ENCODE assay signal across 17 mouse cellular contexts in genomic region chr2:126596347-126597072, GRCm38 (mm10). TPM values are rescaled to one million over a fixed set of nuclear protein-coding genes. Genes with fewer than 3 reads are reported as not detected.
DNase-seq lines count a peak whose midpoint lies in the region; ATAC-seq and TF ChIP-seq lines count a peak whose summit lies in the region.
"Had no signal": no experiment of that assay in that cellular context is flagged by ENCODE, and none has a peak within 500 bp of the region (broad histone marks: within the 10 kb centered on the region; RNA-seq: fewer than 3 reads in every experiment).

No protein-coding gene starts in this region.

- H3K4me2 ChIP-seq in intestine, postnatal 0 days (replicated peaks; ENCODE audit: low read depth): no peak overlapping the region
- no peak overlapping the region for H3K4me2 ChIP-seq in intestine, embryonic 15.5 days (replicated peaks)
- H3K4me2 ChIP-seq in liver, embryonic 16.5 days (ENCODE audit: low read depth, low read length): no peak overlapping the region
- no peak overlapping the region for H3K4me2 ChIP-seq in hindbrain, embryonic 13.5 days
- H3K4me2 ChIP-seq: limb, embryonic 13.5 days; neural tube, embryonic 13.5 days had no signal

- H3K9ac ChIP-seq in intestine, postnatal 0 days (ENCODE audit: low read depth, low read length): no peak overlapping the region
- H3K9ac ChIP-seq in intestine, embryonic 15.5 days: no peak overlapping the region
- H3K9ac ChIP-seq in ES-E14 (ENCODE audit: insufficient read depth, low read depth, low read length, poor library complexity, severe bottlenecking): no peak overlapping the region
- H3K9ac ChIP-seq in liver, embryonic 16.5 days (ENCODE audit: low read depth, low read length): no peak overlapping the region
- H3K9ac ChIP-seq in hindbrain, embryonic 13.5 days: no peak overlapping the region
- H3K9ac ChIP-seq: heart, embryonic 13.5 days; limb, embryonic 13.5 days; neural tube, embryonic 13.5 days had no signal

- no peaks in the 10 kb centered on the region for H3K9me3 ChIP-seq in intestine, postnatal 0 days (ENCODE audit: control insufficient read depth)
- no peaks in the 10 kb centered on the region for H3K9me3 ChIP-seq in intestine, embryonic 15.5 days
- no peaks in the 10 kb centered on the region for H3K9me3 ChIP-seq in megakaryocyte, embryonic 14.5 days
- no peaks in the 10 kb centered on the region for H3K9me3 ChIP-seq in ES-E14 (ENCODE audit: control insufficient read depth, insufficient read depth, low read depth, low read length)
- no peaks in the 10 kb centered on the region for H3K9me3 ChIP-seq in liver, embryonic 16.5 days (replicated peaks; ENCODE audit: control insufficient read depth, low read length)
- no peaks in the 10 kb centered on the region for H3K9me3 ChIP-seq in hindbrain, embryonic 13.5 days
- H3K9me3 ChIP-seq: heart, embryonic 13.5 days; limb, embryonic 13.5 days; neural tube, embryonic 13.5 days had no signal

- DNase-seq in ES-E14 (ENCODE audit: low read depth, low spot score): no peak
- no peak for DNase-seq in right cerebral cortex, postnatal 4 days
- DNase-seq: cerebellum, adult 11-12 months; kidney, postnatal 14 days had no signal

- in situ Hi-C loops in ES-E14 (cut with MboI; ENCODE audit: low sequenced_read_pairs in 2 of 2, unreplicated experiment in 2 of 2): loop anchor here in 1 of 2 experiments (10.0 kb wide), 1 partner anchor 188 kb away; the partner anchor contains the start of gene Usp50

- 88% methylated on average over 7 of the region's 7 CpGs for WGBS in intestine, postnatal 0 days
- 87% methylated on average over 7 of the region's 7 CpGs for WGBS in intestine, embryonic 15.5 days
- 69% methylated on average over 7 of the region's 7 CpGs for WGBS in liver, embryonic 16.5 days (ENCODE audit: insufficient replicate concordance)
- 94% methylated on average over 7 of the region's 7 CpGs for WGBS in hindbrain, embryonic 13.5 days

- H3K27ac ChIP-seq in intestine, postnatal 0 days (ENCODE audit: low read depth, low read length): peak overlapping the region; percentile 5; the same call in 1 of the 2 replicates
- H3K27ac ChIP-seq in intestine, embryonic 15.5 days: no peak overlapping the region
- H3K27ac ChIP-seq in ES-E14 (ENCODE audit: insufficient read depth, low read depth, low read length, poor library complexity, severe bottlenecking): no peak overlapping the region
- H3K27ac ChIP-seq in liver, embryonic 16.5 days (ENCODE audit: low read length): no peak overlapping the region
- no peak overlapping the region for H3K27ac ChIP-seq in hindbrain, embryonic 13.5 days
- H3K27ac ChIP-seq: heart, embryonic 13.5 days; limb, embryonic 13.5 days; neural tube, embryonic 13.5 days had no signal

- no peaks in the 10 kb centered on the region for H3K36me3 ChIP-seq in intestine, postnatal 0 days (ENCODE audit: control insufficient read depth, insufficient read depth)
- H3K36me3 ChIP-seq in intestine, embryonic 15.5 days: no peaks in the 10 kb centered on the region
- H3K36me3 ChIP-seq in megakaryocyte, embryonic 14.5 days (replicated peaks; ENCODE audit: low read length): no peaks in the 10 kb centered on the region
- no peaks in the 10 kb centered on the region for H3K36me3 ChIP-seq in ES-E14 (ENCODE audit: control insufficient read depth, insufficient read depth, low read length, poor library complexity, severe bottlenecking)
- H3K36me3 ChIP-seq in liver, embryonic 16.5 days (ENCODE audit: control insufficient read depth, insufficient read depth): no peaks in the 10 kb centered on the region
- H3K36me3 ChIP-seq in hindbrain, embryonic 13.5 days: no peaks in the 10 kb centered on the region
- H3K36me3 ChIP-seq: heart, embryonic 13.5 days; limb, embryonic 13.5 days; neural tube, embryonic 13.5 days had no signal

- H3K4me1 ChIP-seq in intestine, postnatal 0 days (replicated peaks; ENCODE audit: control insufficient read depth, insufficient read depth, low read length): no peaks in the 10 kb centered on the region
- H3K4me1 ChIP-seq in intestine, embryonic 15.5 days (replicated peaks): no peaks in the 10 kb centered on the region
- peaks cover 44% of the 10 kb centered on the region for H3K4me1 ChIP-seq in megakaryocyte, embryonic 14.5 days
- H3K4me1 ChIP-seq in ES-E14 (ENCODE audit: control insufficient read depth in 2 of 2, insufficient read depth in 2 of 2, low read length in 2 of 2, poor library complexity in 1 of 2): peaks cover 0 to 7% of the 10 kb centered on the region in 2 experiments; a peak in 1 of 4 replicates
- peaks cover 9% of the 10 kb centered on the region for H3K4me1 ChIP-seq in liver, embryonic 16.5 days (ENCODE audit: control insufficient read depth, low read depth, low read length)
- H3K4me1 ChIP-seq in hindbrain, embryonic 13.5 days (replicated peaks): 0 out of 2 replicates have a peak, but pooled peaks cover 5% of the 10 kb centered on the region
- H3K4me1 ChIP-seq: limb, embryonic 13.5 days; neural tube, embryonic 13.5 days had no signal

- no peak for ATAC-seq in intestine, postnatal 0 days
- no peak for ATAC-seq in intestine, embryonic 15.5 days
- no peak for ATAC-seq in megakaryocyte, adult 5-6 weeks (ENCODE audit: poor library complexity, severe bottlenecking)
- peak; percentile 40; the same call in 1 of the 2 replicates for ATAC-seq in liver, embryonic 16.5 days (ENCODE audit: low read depth)
- no peak for ATAC-seq in hindbrain, embryonic 13.5 days (ENCODE audit: low FRiP score)
- ATAC-seq: forebrain, embryonic 14.5 days had no signal

- H3K27me3 ChIP-seq in intestine, postnatal 0 days (replicated peaks; ENCODE audit: control insufficient read depth, insufficient read depth, low read length): 0 out of 2 replicates have a peak, but pooled peaks cover 4% of the 10 kb centered on the region
- H3K27me3 ChIP-seq in intestine, embryonic 15.5 days (replicated peaks): no peaks in the 10 kb centered on the region
- peaks cover 18% of the 10 kb centered on the region for H3K27me3 ChIP-seq in megakaryocyte, embryonic 14.5 days (replicated peaks)
- no peaks in the 10 kb centered on the region for H3K27me3 ChIP-seq in liver, embryonic 16.5 days (ENCODE audit: control insufficient read depth, insufficient read depth, low read depth, low read length)
- no peaks in the 10 kb centered on the region for H3K27me3 ChIP-seq in hindbrain, embryonic 13.5 days
- H3K27me3 ChIP-seq: neural tube, embryonic 13.5 days had no signal

- H3K4me3 ChIP-seq in intestine, postnatal 0 days (ENCODE audit: low read depth, low read length): no peak overlapping the region
- H3K4me3 ChIP-seq in intestine, embryonic 15.5 days (replicated peaks): no peak overlapping the region
- H3K4me3 ChIP-seq in megakaryocyte, embryonic 14.5 days (replicated peaks): peak overlapping the region; percentile 8
- no peak overlapping the region for H3K4me3 ChIP-seq in ES-E14 (ENCODE audit: insufficient read depth in 1 of 2, low read depth in 1 of 2, low read length in 2 of 2, poor library complexity in 1 of 2, severe bottlenecking in 1 of 2)
- H3K4me3 ChIP-seq in liver, embryonic 16.5 days (ENCODE audit: low read depth, low read length): no peak overlapping the region
- no peak overlapping the region for H3K4me3 ChIP-seq in hindbrain, embryonic 13.5 days
- H3K4me3 ChIP-seq: heart, embryonic 13.5 days; limb, embryonic 13.5 days; neural tube, embryonic 13.5 days had no signal

- TF ChIP-seq CTCF in intestine, postnatal 0 days (IDR thresholded peaks at IDR 0.05; ENCODE audit: low read depth): peak; percentile 25; the same call in 1 of the 2 replicates

TF ChIP-seq in ES-E14, 5 proteins besides CTCF, POLR2A, EP300 and RAD21:
- TF ChIP-seq MAFK (IDR thresholded peaks at IDR 0.05; ENCODE audit: insufficient read depth, low read depth, low read length): peak; percentile 63
- no peak for TF ChIP-seq ZC3H11A (IDR thresholded peaks at IDR 0.05; ENCODE audit: borderline replicate concordance, low read depth, low read length)
- TF ChIP-seq CHD2 (IDR thresholded peaks at IDR 0.05; ENCODE audit: low read depth, low read length): no peak
- no peak for TF ChIP-seq HCFC1 (IDR thresholded peaks at IDR 0.05; ENCODE audit: borderline replicate concordance, insufficient read depth, low read length)
- no peak for TF ChIP-seq ZNF384 (IDR thresholded peaks at IDR 0.05; ENCODE audit: low read depth, low read length)
TF ChIP-seq in ES-E14: peak in this region for 1.

RNA-seq across cellular contexts. Expression of gene Hdc, which starts 22.6 kb away (rescaled TPM):
- polyA plus RNA-seq in intestine, postnatal 0 days (2015; fragmentation: Nextera tagmentation; extraction: Ambion mirVana): 0.92 and 1.2 TPM in 2 replicates
- polyA plus RNA-seq in intestine, embryonic 15.5 days (2015; fragmentation: Nextera tagmentation; extraction: Ambion mirVana): 3.0 TPM in 2 replicates
- 2.1 and 8.8 TPM in 2 replicates for polyA plus RNA-seq in megakaryocyte, embryonic 14.5 days (2012; ENCODE audit: insufficient read depth, low replicate concordance)
- 21.5 and 30.3 TPM in 2 replicates for total RNA-seq in megakaryocyte, adult 5-6 weeks (2015)
- total RNA-seq in megakaryocyte, adult 5-6 weeks (2017): 42.8 and 48.0 TPM in 2 replicates
- total RNA-seq in ES-E14 (2012; rRNA removed): 1.4 and 1.7 TPM in 2 replicates
- 7.0 and 7.6 TPM in 2 replicates for polyA plus RNA-seq in liver, embryonic 16.5 days (2015; fragmentation: Nextera tagmentation; extraction: Ambion mirVana)
- polyA plus RNA-seq in hindbrain, embryonic 13.5 days (2015; fragmentation: Nextera tagmentation; extraction: Ambion mirVana): 1.0 and 2.8 TPM in 2 replicates

RNA-seq across cellular contexts. Expression of gene Slc27a2, which starts 44.3 kb away (rescaled TPM):
- polyA plus RNA-seq in intestine, postnatal 0 days (2015; fragmentation: Nextera tagmentation; extraction: Ambion mirVana): 36.1 and 41.1 TPM in 2 replicates
- 3.0 and 3.3 TPM in 2 replicates for polyA plus RNA-seq in intestine, embryonic 15.5 days (2015; fragmentation: Nextera tagmentation; extraction: Ambion mirVana)
- not detected in 2 replicates for polyA plus RNA-seq in megakaryocyte, embryonic 14.5 days (2012; ENCODE audit: insufficient read depth, low replicate concordance)
- total RNA-seq in megakaryocyte, adult 5-6 weeks (2015): not detected in 2 replicates
- 0.07 and 0.53 TPM in 2 replicates for total RNA-seq in megakaryocyte, adult 5-6 weeks (2017)
- 51.3 and 121 TPM in 2 replicates for total RNA-seq in ES-E14 (2012; rRNA removed)
- 145 and 150 TPM in 2 replicates for polyA plus RNA-seq in liver, embryonic 16.5 days (2015; fragmentation: Nextera tagmentation; extraction: Ambion mirVana)
- polyA plus RNA-seq in hindbrain, embryonic 13.5 days (2015; fragmentation: Nextera tagmentation; extraction: Ambion mirVana): 6.4 and 6.7 TPM in 2 replicates
- total RNA-seq: monocyte, adult 5-6 weeks had no signal
- polyA plus RNA-seq: erythroblast, embryonic 14.5 days; inflammation-experienced regulatory T-cells, adult 6 months had no signal
